Mouse (Mus musculus): ENCODE measurements around the gene Dnpep. TPM values are rescaled to one million over a fixed set of nuclear protein-coding genes. Genes with fewer than 3 reads are reported as not detected.

The Dnpep gene
- polyA plus RNA-seq, 1 experiment from 2014 or later: 128 TPM

DNA sequence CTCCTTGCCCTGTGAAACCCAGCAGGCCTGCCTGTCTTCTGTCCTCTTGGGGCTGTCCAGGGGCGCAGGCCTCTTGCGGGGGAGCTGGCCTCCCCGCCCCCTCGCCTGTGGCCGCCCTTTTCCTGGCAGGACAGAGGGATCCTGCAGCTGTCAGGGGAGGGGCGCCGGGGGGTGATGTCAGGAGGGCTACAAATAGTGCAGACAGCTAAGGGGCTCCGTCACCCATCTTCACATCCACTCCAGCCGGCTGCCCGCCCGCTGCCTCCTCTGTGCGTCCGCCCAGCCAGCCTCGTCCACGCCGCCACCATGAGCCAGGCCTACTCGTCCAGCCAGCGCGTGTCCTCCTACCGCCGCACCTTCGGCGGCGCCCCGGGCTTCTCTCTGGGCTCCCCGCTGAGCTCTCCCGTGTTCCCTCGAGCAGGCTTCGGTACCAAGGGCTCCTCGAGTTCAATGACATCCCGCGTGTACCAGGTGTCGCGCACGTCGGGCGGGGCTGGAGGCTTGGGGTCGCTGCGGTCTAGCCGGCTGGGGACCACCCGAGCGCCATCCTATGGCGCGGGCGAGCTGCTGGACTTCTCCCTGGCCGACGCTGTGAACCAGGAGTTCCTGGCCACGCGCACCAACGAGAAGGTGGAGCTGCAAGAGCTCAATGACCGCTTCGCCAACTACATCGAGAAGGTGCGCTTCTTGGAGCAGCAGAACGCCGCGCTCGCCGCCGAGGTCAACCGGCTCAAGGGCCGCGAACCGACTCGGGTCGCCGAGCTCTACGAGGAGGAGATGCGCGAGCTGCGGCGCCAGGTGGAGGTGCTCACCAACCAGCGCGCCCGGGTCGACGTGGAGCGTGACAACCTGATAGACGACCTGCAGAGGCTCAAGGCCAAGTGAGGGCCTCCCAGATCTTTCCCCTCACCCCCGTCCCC, 42.6 kb upstream of the Dnpep start, which contains the start of gene Des:
Gene Des (plus strand): TSS at position 218 of the 920 bp plus-strand sequence.
- Histone ChIP-seq H3K36me3 (ENCODE audit: insufficient read depth, low read length) (no peaks in the 10 kb centered on the region), H3K27ac (no peak within 1 kb of the TSS), H3K4me3 (replicated peaks; ENCODE audit: low read depth, low read length) (peak within 1 kb of the TSS; percentile 17), H3K4me2 (ENCODE audit: low read length) (peak within 1 kb of the TSS; percentile 45), H3K4me1 (replicated peaks; ENCODE audit: insufficient read depth, low read length) (peaks cover 12% of the 10 kb centered on the region; the same call in 1 of the 2 replicates), H3K9ac (ENCODE audit: low read depth, low read length) (peak within 1 kb of the TSS; percentile 47; the same call in 1 of the 2 replicates), H3K27me3 (ENCODE audit: insufficient read depth, low read length) (0 out of 2 replicates have a peak, but pooled peaks cover 8% of the 10 kb centered on the region), H3K9me3 (replicated peaks; ENCODE audit: low read length) (no peaks in the 10 kb centered on the region)
- peak; percentile 49 for ATAC-seq (replicated peaks; ENCODE audit: low FRiP score, low read depth)
- TF ChIP-seq CTCF (IDR thresholded peaks at IDR 0.05; ENCODE audit: low read depth): no peak
- 2% methylated on average over 79 of the region's 80 CpGs for WGBS
- DNase-seq (ENCODE audit: low spot score): peak; percentile 78

GRCm38 (mm10) chr1:75359346-75359745, 41.6 kb upstream of the Dnpep start:
- TF ChIP-seq CTCF (IDR thresholded peaks at IDR 0.05; ENCODE audit: low read depth): no peak
- no peak overlapping the region for H3K27ac ChIP-seq
- DNase-seq (ENCODE audit: low spot score) (no peak), ATAC-seq (replicated peaks; ENCODE audit: low FRiP score, low read depth) (no peak)
- no peak overlapping the region for H3K9ac ChIP-seq (ENCODE audit: low read depth, low read length)
- no peaks in the 10 kb centered on the region for H3K36me3 ChIP-seq (ENCODE audit: insufficient read depth, low read length)
- 0 out of 2 replicates have a peak, but pooled peaks cover 8% of the 10 kb centered on the region for H3K27me3 ChIP-seq (ENCODE audit: insufficient read depth, low read length)
- WGBS: 44% methylated on average over 13 of the region's 13 CpGs
- no peak overlapping the region for H3K4me2 ChIP-seq (ENCODE audit: low read length)
- no peak overlapping the region for H3K4me3 ChIP-seq (replicated peaks; ENCODE audit: low read depth, low read length)
- no peaks in the 10 kb centered on the region for H3K9me3 ChIP-seq (replicated peaks; ENCODE audit: low read length)
- peaks cover 12% of the 10 kb centered on the region; the same call in 1 of the 2 replicates for H3K4me1 ChIP-seq (replicated peaks; ENCODE audit: insufficient read depth, low read length)

DNA sequence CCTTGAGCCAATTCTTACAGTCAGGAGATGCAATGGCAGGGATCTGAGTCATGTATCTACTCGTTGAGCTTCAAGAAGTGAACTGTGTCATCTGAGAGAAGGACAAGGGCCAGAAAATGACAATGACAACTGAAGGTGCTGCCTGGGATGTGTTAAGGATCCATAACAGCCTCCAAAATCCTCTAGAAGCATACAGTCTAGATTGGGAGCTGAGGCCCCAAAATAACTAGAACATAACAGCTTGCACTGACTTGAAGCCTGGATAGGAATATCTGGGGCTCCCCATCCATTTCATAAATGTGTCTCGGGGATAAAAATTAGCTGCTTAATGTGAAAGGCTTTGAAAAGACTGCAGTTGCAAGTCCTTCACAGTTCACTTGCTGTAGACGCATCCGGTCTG, 40.2 kb upstream of the Dnpep start:
- peaks cover 12% of the 10 kb centered on the region; the same call in 1 of the 2 replicates for H3K4me1 ChIP-seq (replicated peaks; ENCODE audit: insufficient read depth, low read length)
- H3K4me2 ChIP-seq (ENCODE audit: low read length): no peak overlapping the region
- ATAC-seq (replicated peaks; ENCODE audit: low FRiP score, low read depth): no peak
- H3K9me3 ChIP-seq (replicated peaks; ENCODE audit: low read length): no peaks in the 10 kb centered on the region
- WGBS: 59% methylated on average over 4 of the region's 4 CpGs
- H3K27me3 ChIP-seq (ENCODE audit: insufficient read depth, low read length): 0 out of 2 replicates have a peak, but pooled peaks cover 8% of the 10 kb centered on the region
- no peak overlapping the region for H3K4me3 ChIP-seq (replicated peaks; ENCODE audit: low read depth, low read length)
- no peaks in the 10 kb centered on the region for H3K36me3 ChIP-seq (ENCODE audit: insufficient read depth, low read length)
- no peak for TF ChIP-seq CTCF (IDR thresholded peaks at IDR 0.05; ENCODE audit: low read depth)
- no peak for DNase-seq (ENCODE audit: low spot score)
- H3K9ac ChIP-seq (ENCODE audit: low read depth, low read length): no peak overlapping the region
- no peak overlapping the region for H3K27ac ChIP-seq

GRCm38 (mm10) chr1:75357261-75357660, 39.5 kb upstream of the Dnpep start:
- no peak for TF ChIP-seq CTCF (IDR thresholded peaks at IDR 0.05; ENCODE audit: low read depth)
- Histone ChIP-seq H3K4me2 (ENCODE audit: low read length) (no peak overlapping the region), H3K9ac (ENCODE audit: low read depth, low read length) (no peak overlapping the region), H3K27ac (no peak overlapping the region), H3K4me3 (replicated peaks; ENCODE audit: low read depth, low read length) (no peak overlapping the region), H3K9me3 (replicated peaks; ENCODE audit: low read length) (no peaks in the 10 kb centered on the region), H3K4me1 (replicated peaks; ENCODE audit: insufficient read depth, low read length) (peaks cover 12% of the 10 kb centered on the region; the same call in 1 of the 2 replicates), H3K36me3 (ENCODE audit: insufficient read depth, low read length) (no peaks in the 10 kb centered on the region), H3K27me3 (ENCODE audit: insufficient read depth, low read length) (0 out of 2 replicates have a peak, but pooled peaks cover 8% of the 10 kb centered on the region)
- 45% methylated on average over 7 of the region's 7 CpGs for WGBS
- DNase-seq (ENCODE audit: low spot score): no peak
- no peak for ATAC-seq (replicated peaks; ENCODE audit: low FRiP score, low read depth)

DNA sequence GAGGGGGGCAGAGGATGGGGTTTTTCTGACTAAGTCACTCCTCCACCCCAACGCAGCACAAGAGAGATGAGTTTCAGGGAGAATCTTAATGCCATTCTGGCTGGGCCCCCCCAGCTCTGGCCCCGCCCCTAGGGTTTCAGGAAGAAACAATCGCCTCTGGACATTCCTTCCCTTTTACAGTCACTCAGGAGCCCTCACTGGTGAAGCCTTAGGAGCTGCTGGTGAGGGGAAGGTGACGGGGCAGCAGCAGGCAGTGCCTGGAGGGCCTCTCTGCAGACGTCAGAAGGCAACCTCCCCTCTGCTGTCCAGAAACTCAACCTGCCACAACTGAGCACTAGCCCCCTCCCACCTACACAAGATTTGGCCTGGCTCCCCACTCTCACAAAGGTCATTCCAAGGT, 31.5 kb upstream of the Dnpep start:
- no peak for TF ChIP-seq CTCF (IDR thresholded peaks at IDR 0.05; ENCODE audit: low read depth)
- peaks cover 14% of the 10 kb centered on the region for H3K4me1 ChIP-seq (replicated peaks; ENCODE audit: insufficient read depth, low read length)
- 34% methylated on average over 5 of the region's 5 CpGs for WGBS

GRCm38 (mm10) chr1:75347279-75347678, 29.5 kb upstream of the Dnpep start:
- no peak for DNase-seq (ENCODE audit: low spot score)
- H3K4me2 ChIP-seq (ENCODE audit: low read length): no peak overlapping the region
- TF ChIP-seq CTCF (IDR thresholded peaks at IDR 0.05; ENCODE audit: low read depth): no peak
- H3K4me3 ChIP-seq (replicated peaks; ENCODE audit: low read depth, low read length): no peak overlapping the region
- no peak for ATAC-seq (replicated peaks; ENCODE audit: low FRiP score, low read depth)
- H3K27me3 ChIP-seq (ENCODE audit: insufficient read depth, low read length): no peaks in the 10 kb centered on the region
- H3K27ac ChIP-seq: no peak overlapping the region
- 75% methylated on average over 5 of the region's 5 CpGs for WGBS
- H3K36me3 ChIP-seq (ENCODE audit: insufficient read depth, low read length): no peaks in the 10 kb centered on the region
- H3K9me3 ChIP-seq (replicated peaks; ENCODE audit: low read length): no peaks in the 10 kb centered on the region
- peaks cover 23% of the 10 kb centered on the region for H3K4me1 ChIP-seq (replicated peaks; ENCODE audit: insufficient read depth, low read length)
- no peak overlapping the region for H3K9ac ChIP-seq (ENCODE audit: low read depth, low read length)

More for the DNA sequence above, 31.5 kb upstream of the Dnpep start:
- H3K36me3 ChIP-seq (ENCODE audit: insufficient read depth, low read length): no peaks in the 10 kb centered on the region
- no peak for DNase-seq (ENCODE audit: low spot score)
- no peak overlapping the region for H3K4me2 ChIP-seq (ENCODE audit: low read length)
- no peaks in the 10 kb centered on the region for H3K27me3 ChIP-seq (ENCODE audit: insufficient read depth, low read length)
- no peaks in the 10 kb centered on the region for H3K9me3 ChIP-seq (replicated peaks; ENCODE audit: low read length)
- H3K9ac ChIP-seq (ENCODE audit: low read depth, low read length): no peak overlapping the region
- no peak overlapping the region for H3K27ac ChIP-seq
- ATAC-seq (replicated peaks; ENCODE audit: low FRiP score, low read depth): no peak
- no peak overlapping the region for H3K4me3 ChIP-seq (replicated peaks; ENCODE audit: low read depth, low read length)
